ENCODE assay signal across 8 mouse cellular contexts in the genomic region with DNA sequence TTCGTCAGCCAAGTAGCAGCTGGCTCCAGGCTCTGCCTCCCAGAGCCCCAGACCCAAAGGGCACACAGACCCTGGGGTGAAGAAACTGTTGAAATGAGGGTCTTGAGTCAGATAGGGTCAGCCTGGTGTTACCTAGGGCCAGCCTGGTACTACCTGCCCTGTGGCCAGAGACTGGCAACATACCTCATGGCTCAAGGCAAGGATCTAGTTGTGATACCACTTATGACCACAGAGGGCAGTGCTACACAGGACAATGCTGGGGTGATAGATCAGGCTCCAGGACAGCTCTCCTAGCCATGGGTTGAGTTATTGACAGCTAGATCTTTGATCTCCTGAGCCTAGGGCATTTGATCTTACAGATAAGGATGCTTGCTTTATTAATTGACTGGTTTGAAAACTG. TPM values are rescaled to one million over a fixed set of nuclear protein-coding genes. Genes with fewer than 3 reads are reported as not detected.
DNase-seq lines count a peak whose midpoint lies in the region; ATAC-seq and TF ChIP-seq lines count a peak whose summit lies in the region.
"Had no signal": no experiment of that assay in that cellular context is flagged by ENCODE, and none has a peak within 500 bp of the region (broad histone marks: within the 10 kb centered on the region; RNA-seq: fewer than 3 reads in every experiment).

No protein-coding gene starts in this region.

- intact Hi-C loops in gastrocnemius, adult 2 months (cut with DNase I), result loop anchor here (5.0 kb wide), 1 partner anchor 538 kb away; no protein-coding TSS in a partner anchor

- H3K9me3 ChIP-seq in CH12.LX (replicated peaks; ENCODE audit: low read length), result no peaks in the 10 kb centered on the region
- no peaks in the 10 kb centered on the region for H3K9me3 ChIP-seq in liver, embryonic 13.5 days (replicated peaks)
- H3K9me3 ChIP-seq: heart, embryonic 15.5 days had no signal

- TF ChIP-seq EP300 in CH12.LX (IDR thresholded peaks at IDR 0.05; ENCODE audit: low read length), result no peak

- no peak for TF ChIP-seq POLR2A in CH12.LX (IDR thresholded peaks at IDR 0.05; ENCODE audit: low read depth, low read length)
- no peak for TF ChIP-seq POLR2A in olfactory bulb, adult 2 months (IDR thresholded peaks at IDR 0.05; ENCODE audit: insufficient read depth, low read depth, low read length)

- dilution Hi-C loops in CH12.LX (cut with MboI; ENCODE audit: extremely low pct_ligation_motif_present, extremely low pct_unique_long_range_greater_than_20kb, low sequenced_read_pairs), result no loop called here

- WGBS in liver, embryonic 13.5 days (ENCODE audit: insufficient replicate concordance), result 89% methylated on average over 1 of the region's 1 CpGs
- WGBS in olfactory bulb, adult 2 months, result 95% methylated on average over 1 of the region's 1 CpGs

- no peak overlapping the region for H3K4me2 ChIP-seq in CH12.LX (ENCODE audit: insufficient read depth, low read depth, poor library complexity, severe bottlenecking)
- H3K4me2 ChIP-seq in liver, embryonic 13.5 days, result no peak overlapping the region
- H3K4me2 ChIP-seq: heart, embryonic 15.5 days had no signal

- H3K27ac ChIP-seq in CH12.LX (ENCODE audit: insufficient read depth, low read depth), result no peak overlapping the region
- H3K27ac ChIP-seq in gastrocnemius, adult 2 months, result no peak overlapping the region
- no peak overlapping the region for H3K27ac ChIP-seq in liver, embryonic 13.5 days
- no peak overlapping the region for H3K27ac ChIP-seq in olfactory bulb, adult 2 months (ENCODE audit: insufficient read depth, low read depth, low read length)
- H3K27ac ChIP-seq: heart, embryonic 15.5 days had no signal

- TF ChIP-seq RAD21 in CH12.LX (IDR thresholded peaks at IDR 0.05; ENCODE audit: low read depth, low read length), result no peak; the same call in none of the 2 replicates

- H3K36me3 ChIP-seq in C2C12 (ENCODE audit: control insufficient read depth, insufficient read depth) (no peaks in the 10 kb centered on the region), CH12.LX (replicated peaks in 1 of 2; ENCODE audit: control insufficient read depth in 1 of 2, insufficient read depth in 1 of 2, low read length in 1 of 2) (no peaks in the 10 kb centered on the region)
- H3K36me3 ChIP-seq in liver, embryonic 13.5 days, result no peaks in the 10 kb centered on the region
- H3K36me3 ChIP-seq: heart, embryonic 15.5 days had no signal

- no peak overlapping the region for H3ac ChIP-seq in C2C12 (ENCODE audit: control insufficient read depth, insufficient read length, low read depth)

- H3K27me3 ChIP-seq in C2C12 (ENCODE audit: control insufficient read depth, insufficient read depth, insufficient read length) (no peaks in the 10 kb centered on the region), CH12.LX (replicated peaks) (no peaks in the 10 kb centered on the region)
- no peaks in the 10 kb centered on the region; the same call in 1 of the 2 replicates for H3K27me3 ChIP-seq in liver, embryonic 13.5 days

- no peak overlapping the region for H3K9ac ChIP-seq in CH12.LX (ENCODE audit: insufficient read depth, low read depth)
- no peak overlapping the region for H3K9ac ChIP-seq in liver, embryonic 13.5 days
- H3K9ac ChIP-seq: heart, embryonic 15.5 days had no signal

- no peak overlapping the region for H3K4me3 ChIP-seq in C2C12 (ENCODE audit: insufficient read depth, poor library complexity, severe bottlenecking)
- H3K4me3 ChIP-seq in CH12.LX (replicated peaks in 1 of 3; ENCODE audit: low read depth in 2 of 3, low read length in 2 of 3, poor library complexity in 1 of 3), result no peak overlapping the region
- H3K4me3 ChIP-seq in gastrocnemius, adult 2 months, result no peak overlapping the region
- H3K4me3 ChIP-seq in liver, embryonic 13.5 days (replicated peaks), result no peak overlapping the region
- H3K4me3 ChIP-seq in olfactory bulb, adult 2 months (ENCODE audit: insufficient read depth, low read depth, low read length), result no peak overlapping the region
- H3K4me3 ChIP-seq: heart, embryonic 15.5 days had no signal

- ATAC-seq in liver, embryonic 13.5 days (ENCODE audit: low read depth), result no peak

- in situ Hi-C loops in CH12.LX (cut with MboI; ENCODE audit: low pct_ligation_motif_present, low pct_unique_long_range_greater_than_20kb, low sequenced_read_pairs), result loop anchor here (10.0 kb wide), 2 partner anchors 225 to 535 kb away; no protein-coding TSS in a partner anchor

- peak; percentile 86 for DNase-seq in CH12.LX (ENCODE audit: extremely low read depth)
- peak; percentile 44 for DNase-seq in c-Kit-positive CD71-positive TER-119-negative erythroid progenitor cells, embryonic 14.5 days (ENCODE audit: low read depth)
- peak; percentile 61 for DNase-seq in gastrocnemius, adult 2 months
- peak; percentile 77 for DNase-seq in kidney, postnatal 10 days
- peak; percentile 23 for DNase-seq in liver, embryonic 13.5 days

- peak; percentile 53 for TF ChIP-seq CTCF in C2C12 (IDR thresholded peaks at IDR 0.05; ENCODE audit: control insufficient read depth, insufficient read depth, insufficient read length)
- TF ChIP-seq CTCF in CH12.LX (conservative IDR thresholded peaks at IDR 0.05 in 1 of 2, IDR thresholded peaks at IDR 0.05 in 1 of 2; ENCODE audit: low read depth in 2 of 2, low read length in 2 of 2), result peak; percentile 96 to 98
- peak; percentile 73 for TF ChIP-seq CTCF in gastrocnemius, adult 2 months (IDR thresholded peaks at IDR 0.05)
- peak; percentile 8; the same call in 1 of the 2 replicates for TF ChIP-seq CTCF in olfactory bulb, adult 2 months (IDR thresholded peaks at IDR 0.05; ENCODE audit: insufficient read depth, low read depth, low read length)

- no peaks in the 10 kb centered on the region for H3K79me3 ChIP-seq in C2C12 (ENCODE audit: low read depth)

- H3K79me2 ChIP-seq in C2C12 (ENCODE audit: control insufficient read depth, insufficient read depth) (no peaks in the 10 kb centered on the region), CH12.LX (replicated peaks; ENCODE audit: control insufficient read depth, extremely low read depth, insufficient read depth, poor library complexity, severe bottlenecking) (no peaks in the 10 kb centered on the region)

- peaks cover 0 to 5% of the 10 kb centered on the region in 2 experiments; a peak in 1 of 4 replicates for H3K4me1 ChIP-seq in CH12.LX (ENCODE audit: control insufficient read depth in 1 of 2, insufficient read depth in 2 of 2)
- H3K4me1 ChIP-seq in liver, embryonic 13.5 days (replicated peaks), result no peaks in the 10 kb centered on the region; the same call in 1 of the 2 replicates
- H3K4me1 ChIP-seq in olfactory bulb, adult 2 months (ENCODE audit: control insufficient read depth, insufficient read depth, low read length), result no peaks in the 10 kb centered on the region

TF ChIP-seq in C2C12, 6 proteins besides CTCF, POLR2A, EP300 and RAD21:
- no peak for TF ChIP-seq MYOD1 (IDR thresholded peaks at IDR 0.05; ENCODE audit: control insufficient read depth, insufficient read length, low read depth)
- TF ChIP-seq MYOG (IDR thresholded peaks at IDR 0.05; ENCODE audit: control insufficient read depth, extremely low read depth, insufficient read length), result no peak
- no peak for TF ChIP-seq CEBPB (IDR thresholded peaks at IDR 0.05; ENCODE audit: low read depth)
- no peak for TF ChIP-seq FOSL1 (IDR thresholded peaks at IDR 0.05; ENCODE audit: insufficient read depth, low read length, poor library complexity, severe bottlenecking)
- no peak for TF ChIP-seq USF1 (IDR thresholded peaks at IDR 0.05; ENCODE audit: low read depth)
- no peak for TF ChIP-seq MAX (IDR thresholded peaks at IDR 0.05)

TF ChIP-seq in CH12.LX, 34 proteins besides CTCF, POLR2A, EP300 and RAD21:
- no peak for TF ChIP-seq UBTF (IDR thresholded peaks at IDR 0.05; ENCODE audit: low read depth, low read length)
- no peak for TF ChIP-seq RCOR1 (conservative IDR thresholded peaks at IDR 0.05; ENCODE audit: low read depth, low read length)
- TF ChIP-seq POLR2AphosphoS2 (IDR thresholded peaks at IDR 0.05; ENCODE audit: low read depth, low read length), result no peak
- no peak for TF ChIP-seq NELFE (IDR thresholded peaks at IDR 0.05; ENCODE audit: low read depth, low read length)
- peak; percentile 64; the same call in 1 of the 2 replicates for TF ChIP-seq MYC (IDR thresholded peaks at IDR 0.05; ENCODE audit: low read depth, low read length)
- no peak for TF ChIP-seq JUND (conservative IDR thresholded peaks at IDR 0.05; ENCODE audit: low read depth, low read length)
- peak; percentile 60 for TF ChIP-seq ZC3H11A (IDR thresholded peaks at IDR 0.05; ENCODE audit: low read depth, low read length)
- TF ChIP-seq MXI1 (IDR thresholded peaks at IDR 0.05; ENCODE audit: low read depth, low read length), result no peak
- peak; percentile 85 for TF ChIP-seq SMC3 (IDR thresholded peaks at IDR 0.05; ENCODE audit: low read depth, low read length)

RNA-seq across cellular contexts. Expression of a gene that starts 44.6 kb away (rescaled TPM):
- polyA plus RNA-seq in C2C12 (2012; fragmentation: generic; extraction: Trizol), result 2.5 TPM
- 6.8 and 7.7 TPM in 2 replicates for total RNA-seq in CH12.LX (2012; rRNA removed)
- 7.5 and 9.3 TPM in 2 replicates for total RNA-seq in CH12.LX (2014; rRNA removed)
- 12.1 and 13.8 TPM in 2 replicates for polyA plus RNA-seq in CH12.LX (2012; ENCODE audit: insufficient read length, low read depth)
- 1 to 10 TPM; 1.2 to 1.9 TPM for total RNA-seq in gastrocnemius, adult 2 months (2021)
- polyA plus RNA-seq in liver, embryonic 13.5 days (2015; fragmentation: Nextera tagmentation; extraction: Ambion mirVana), result 2.1 and 2.3 TPM in 2 replicates
- not detected in 2 replicates for polyA plus RNA-seq in olfactory bulb, adult 2 months (2012; ENCODE audit: insufficient read depth, insufficient read length, low replicate concordance, missing spikeins)

Comparison
In these comparisons a context has a peak if more than half of its experiments do, and no peak if none do; other contexts are left out.
1. CTCF ChIP-seq: peak in every context shown above with its lines; median percentile 97 in CH12.LX; 73 in gastrocnemius, adult 2 months; 53 in C2C12; 8 in olfactory bulb, adult 2 months.
2. DNase-seq: peak in every context shown above with its lines; median percentile 86 in CH12.LX; 77 in kidney, postnatal 10 days; 61 in gastrocnemius, adult 2 months; 44 in c-Kit-positive CD71-positive TER-119-negative erythroid progenitor cells, embryonic 14.5 days; 23 in liver, embryonic 13.5 days.